Mouse (Mus musculus): ENCODE results near the gene Nptx1.

GRCm38 (mm10) chr11:119562286-119562685 lies 14.7 kb upstream of the Nptx1 start:
- TF ChIP-seq CTCF (IDR thresholded peaks at IDR 0.05; ENCODE audit: extremely low read depth, insufficient read length, insufficient replicate concordance, low read depth, low read length) (no peak), POLR2A (IDR thresholded peaks at IDR 0.05; ENCODE audit: low read depth, low read length) (no peak)
